In genomic region chr6:121848378-121848777, GRCm38 (mm10) we compare ENCODE assay signal across 26 mouse cellular contexts. TPM values are rescaled to one million over a fixed set of nuclear protein-coding genes. Genes with fewer than 3 reads are reported as not detected.
A peak's percentile ranks its signal among the peaks of the same experiment; 100 is the strongest.
DNase-seq lines count a peak whose midpoint lies in the region; ATAC-seq and TF ChIP-seq lines count a peak whose summit lies in the region.
"Had no signal": no experiment of that assay in that cellular context is flagged by ENCODE, and none has a peak within 500 bp of the region (broad histone marks: within the 10 kb centered on the region; RNA-seq: fewer than 3 reads in every experiment).

No protein-coding gene starts in this region.

- 8% methylated on average over 1 of the region's 1 CpGs for WGBS in heart, embryonic 14.5 days
- 24% methylated on average over 1 of the region's 1 CpGs for WGBS in thymus, adult 2 months

- H3K27me3 ChIP-seq in heart, embryonic 14.5 days (ENCODE audit: control insufficient read depth, insufficient read depth, low read length): no peaks in the 10 kb centered on the region
- no peaks in the 10 kb centered on the region for H3K27me3 ChIP-seq in thymus, adult 2 months (ENCODE audit: control insufficient read depth, insufficient read depth, low read length)
- H3K27me3 ChIP-seq: embryonic facial prominence, embryonic 15.5 days; hindbrain, embryonic 13.5 days had no signal

- peak; percentile 6 for DNase-seq in heart, adult 8-10 months (ENCODE audit: low spot score)
- DNase-seq in heart, postnatal 25 days (ENCODE audit: low spot score): no peak
- no peak for DNase-seq in heart, postnatal 4 days
- peak; percentile 2 for DNase-seq in 416B (ENCODE audit: low read depth)
- DNase-seq in thymus, adult 2 months: no peak
- DNase-seq in frontal cortex, postnatal 10 days (ENCODE audit: low spot score in 2 of 2): no peak
- DNase-seq: adrenal gland, adult 8-10 months; adrenal gland, postnatal 36 days; cerebellum, adult 2 months; cerebellum, postnatal 10 days; embryo, embryonic 11 days; gastrocnemius, postnatal 36 days; kidney, adult 18-20 months had no signal

- no peak for TF ChIP-seq CTCF in thymus, adult 2 months (IDR thresholded peaks at IDR 0.05; ENCODE audit: borderline replicate concordance, control insufficient read depth, extremely low read depth, insufficient read depth, low read length, poor library complexity)

- no peak for TF ChIP-seq POLR2A in thymus, adult 2 months (IDR thresholded peaks at IDR 0.05; ENCODE audit: control insufficient read depth, extremely low read depth, insufficient read depth, low read length, poor library complexity)

- no peaks in the 10 kb centered on the region for H3K36me3 ChIP-seq in heart, embryonic 14.5 days (ENCODE audit: control insufficient read depth, insufficient read depth, low read length)
- no peaks in the 10 kb centered on the region for H3K36me3 ChIP-seq in thymus, adult 2 months (ENCODE audit: control insufficient read depth, insufficient read depth, low read length)
- H3K36me3 ChIP-seq: embryonic facial prominence, embryonic 15.5 days; forebrain, embryonic 10.5 days; hindbrain, embryonic 13.5 days had no signal

- peak; percentile 84 for ATAC-seq in heart, embryonic 14.5 days (ENCODE audit: insufficient number of reproducible peaks, insufficient read depth, low FRiP score, low read depth)
- ATAC-seq in common myeloid progenitor, adult 5-6 weeks (replicated peaks; ENCODE audit: low read depth, poor library complexity, severe bottlenecking): peak; percentile 58; the same call in 1 of the 2 replicates
- ATAC-seq: forebrain, embryonic 14.5 days; hindbrain, postnatal 0 days had no signal

- intact Hi-C loops in heart, postnatal 25 days (cut with DNase I): no loop called here

- no peak overlapping the region for H3K9ac ChIP-seq in heart, embryonic 14.5 days (ENCODE audit: low read length)
- H3K9ac ChIP-seq: embryonic facial prominence, embryonic 15.5 days; hindbrain, embryonic 13.5 days had no signal

- H3K27ac ChIP-seq in heart, embryonic 14.5 days (replicated peaks in 1 of 2; ENCODE audit: control insufficient read depth in 1 of 2, insufficient read depth in 1 of 2, low read depth in 2 of 2, low read length in 2 of 2): peak overlapping the region in 1 of 2 experiments; percentile 3; a peak in 1 of 4 replicates
- H3K27ac ChIP-seq in thymus, adult 2 months (ENCODE audit: control insufficient read depth, insufficient read depth, low read length): no peak overlapping the region
- H3K27ac ChIP-seq: embryonic facial prominence, embryonic 15.5 days; forebrain, embryonic 10.5 days; hindbrain, embryonic 13.5 days; hindbrain, postnatal 0 days had no signal

- no peaks in the 10 kb centered on the region for H3K9me3 ChIP-seq in heart, embryonic 14.5 days (ENCODE audit: control insufficient read depth, low read length)
- H3K9me3 ChIP-seq: embryonic facial prominence, embryonic 15.5 days; hindbrain, embryonic 13.5 days had no signal

- no peak overlapping the region for H3K4me3 ChIP-seq in heart, embryonic 14.5 days (ENCODE audit: control insufficient read depth in 1 of 2, insufficient read depth in 1 of 2, low read depth in 1 of 2, low read length in 2 of 2)
- no peak overlapping the region for H3K4me3 ChIP-seq in thymus, adult 2 months (ENCODE audit: control insufficient read depth, insufficient read depth, low read length)
- H3K4me3 ChIP-seq: embryonic facial prominence, embryonic 15.5 days; erythroblast, embryonic 14.5 days; forebrain, embryonic 10.5 days; hindbrain, embryonic 13.5 days had no signal

- H3K4me1 ChIP-seq in heart, embryonic 14.5 days (ENCODE audit: control insufficient read depth in 2 of 2, insufficient read depth in 2 of 2, low read length in 2 of 2): peaks cover 0 to 3% of the 10 kb centered on the region in 2 experiments; a peak in 1 of 4 replicates
- no peaks in the 10 kb centered on the region for H3K4me1 ChIP-seq in thymus, adult 2 months (replicated peaks; ENCODE audit: control insufficient read depth, insufficient read depth, low read length)
- H3K4me1 ChIP-seq: embryonic facial prominence, embryonic 15.5 days; forebrain, embryonic 10.5 days; hindbrain, embryonic 13.5 days had no signal

- no peak overlapping the region for H3K4me2 ChIP-seq in heart, embryonic 14.5 days (ENCODE audit: low read length)
- H3K4me2 ChIP-seq: embryonic facial prominence, embryonic 15.5 days; hindbrain, embryonic 13.5 days had no signal

RNA-seq across cellular contexts. Expression of gene Mug1, which starts 10.0 kb away (rescaled TPM):
- total RNA-seq in heart, adult 8-10 months (2022): not detected
- total RNA-seq in heart, postnatal 25 days (2021): not detected
- polyA plus RNA-seq in heart, embryonic 14.5 days (2014; fragmentation: Nextera tagmentation; extraction: Ambion mirVana): 0.09 TPM in 1 of 2 replicates, not detected in the other
- total RNA-seq in heart, postnatal 4 days (2021): not detected
- total RNA-seq in common myeloid progenitor, adult 5-6 weeks (2017): not detected in 2 replicates
- 0.84 TPM in 1 of 2 replicates, not detected in the other for polyA plus RNA-seq in thymus, adult 2 months (2012; rRNA removed)
- total RNA-seq: CH12.LX; hematopoietic stem cell, adult 5-6 weeks; hindbrain, postnatal 0 days had no signal
- polyA plus RNA-seq: cerebellum, adult 2 months; embryonic facial prominence, embryonic 11.5 days; embryonic facial prominence, embryonic 15.5 days; erythroblast, embryonic 14.5 days; forebrain, embryonic 10.5 days; forebrain, embryonic 14.5 days; hindbrain, embryonic 13.5 days; hindbrain, postnatal 0 days; intestine, embryonic 14.5 days; kidney, embryonic 14.5 days had no signal

Comparison
In these comparisons a context has a peak if more than half of its experiments do, and no peak if none do; other contexts are left out.
1. DNase-seq: peak in heart, adult 8-10 months (single experiment) and 416B (single experiment); none in heart, postnatal 25 days (single experiment), heart, postnatal 4 days (single experiment), thymus, adult 2 months (single experiment) and frontal cortex, postnatal 10 days (0 of 2).